Mouse (Mus musculus) ES-E14 (cell line): ENCODE data around the gene Nlgn2.

ENCODE experiments used
- CHD2 ChIP-seq: IDR thresholded peaks from 2 replicates; pipeline ENCODE4 v1.6.1; 2014; ENCODE audit warnings: mild to moderate bottlenecking, low read depth, low read length, inconsistent platforms
- HCFC1 ChIP-seq: IDR thresholded peaks from 2 replicates; pipeline ENCODE4 v1.6.1; 2012; ENCODE audit warnings: low read length, inconsistent platforms, borderline replicate concordance; ENCODE audit not compliant: insufficient read depth
- MAFK ChIP-seq: IDR thresholded peaks from 2 replicates; pipeline ENCODE4 v1.6.1; 2014; ENCODE audit warnings: mild to moderate bottlenecking, low read depth, low read length, inconsistent platforms; ENCODE audit not compliant: insufficient read depth
- ZC3H11A ChIP-seq: IDR thresholded peaks from 2 replicates; pipeline ENCODE4 v1.6.1; 2012; ENCODE audit warnings: low read depth, mild to moderate bottlenecking, inconsistent platforms, low read length, borderline replicate concordance
- ZNF384 ChIP-seq: IDR thresholded peaks from 2 replicates; pipeline ENCODE4 v1.6.1; 2012; ENCODE audit warnings: low read depth, low read length, inconsistent platforms

- no peak for TF ChIP-seq ZC3H11A
- TF ChIP-seq CHD2, result no peak
- TF ChIP-seq ZNF384, result no peak
- TF ChIP-seq HCFC1, result no peak
- no peak for TF ChIP-seq MAFK
Measured at GRCm38 (mm10) chr11:69879711-69880110, 42.1 kb upstream of the Nlgn2 start.
